Comparison of ENCODE assay signal across 9 mouse cellular contexts in the genomic region with DNA sequence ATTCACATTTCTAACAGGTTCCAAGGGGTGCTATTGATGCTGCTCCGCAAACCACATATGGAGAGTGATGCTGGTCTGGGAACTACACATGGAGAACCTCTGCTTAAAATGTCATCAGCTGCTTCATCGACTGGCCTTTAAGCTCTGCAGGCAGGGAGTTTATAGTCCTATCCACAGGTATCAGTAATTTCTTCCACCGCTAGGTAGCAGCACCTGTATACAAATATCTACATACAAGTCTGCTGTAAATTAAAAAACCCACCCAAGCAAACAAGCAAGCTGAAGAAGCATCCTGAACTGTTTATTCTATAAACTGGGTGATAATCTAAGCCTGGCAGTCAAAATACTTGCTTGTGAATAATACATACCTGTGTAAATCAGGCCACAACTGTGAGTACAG.
A peak's percentile ranks its signal among the peaks of the same experiment; 100 is the strongest.
DNase-seq lines count a peak whose midpoint lies in the region; ATAC-seq and TF ChIP-seq lines count a peak whose summit lies in the region.
"Had no signal": no experiment of that assay in that cellular context is flagged by ENCODE, and none has a peak within 500 bp of the region (broad histone marks: within the 10 kb centered on the region; RNA-seq: fewer than 3 reads in every experiment).

No protein-coding gene starts in this region.

- no peaks in the 10 kb centered on the region for H3K36me3 ChIP-seq in liver, embryonic 14.5 days (replicated peaks; ENCODE audit: control insufficient read depth, insufficient read depth, low read depth)
- H3K36me3 ChIP-seq in liver, embryonic 11.5 days (ENCODE audit: control insufficient read depth, insufficient read depth, low read length): no peaks in the 10 kb centered on the region
- H3K36me3 ChIP-seq in heart, embryonic 14.5 days (ENCODE audit: control insufficient read depth, insufficient read depth, low read length): no peaks in the 10 kb centered on the region
- H3K36me3 ChIP-seq: G1E had no signal

- WGBS in liver, embryonic 14.5 days (ENCODE audit: insufficient replicate concordance): 26% methylated on average over 3 of the region's 3 CpGs
- 38% methylated on average over 3 of the region's 3 CpGs for WGBS in liver, embryonic 11.5 days
- 33% methylated on average over 3 of the region's 3 CpGs for WGBS in heart, embryonic 14.5 days

- TF ChIP-seq EP300 in liver, embryonic 14.5 days (IDR thresholded peaks at IDR 0.05; ENCODE audit: low read depth): no peak

- no peaks in the 10 kb centered on the region for H3K9me3 ChIP-seq in liver, embryonic 14.5 days (ENCODE audit: control insufficient read depth, low read length)
- no peaks in the 10 kb centered on the region for H3K9me3 ChIP-seq in liver, embryonic 11.5 days (ENCODE audit: control insufficient read depth, low read length)
- H3K9me3 ChIP-seq in heart, embryonic 14.5 days (ENCODE audit: control insufficient read depth, low read length): no peaks in the 10 kb centered on the region
- H3K9me3 ChIP-seq: G1E had no signal

- H3K9ac ChIP-seq in liver, embryonic 14.5 days (replicated peaks): no peak overlapping the region
- H3K9ac ChIP-seq in liver, embryonic 11.5 days (ENCODE audit: low read depth, low read length): no peak overlapping the region
- no peak overlapping the region for H3K9ac ChIP-seq in heart, embryonic 14.5 days (ENCODE audit: low read length)

- no peaks in the 10 kb centered on the region for H3K27me3 ChIP-seq in liver, embryonic 14.5 days (ENCODE audit: control insufficient read depth, insufficient read depth, low read length)
- no peaks in the 10 kb centered on the region for H3K27me3 ChIP-seq in liver, embryonic 11.5 days (replicated peaks; ENCODE audit: control insufficient read depth, insufficient read depth, low read length)
- no peaks in the 10 kb centered on the region for H3K27me3 ChIP-seq in heart, embryonic 14.5 days (ENCODE audit: control insufficient read depth, insufficient read depth, low read length)

- ATAC-seq in liver, embryonic 14.5 days (ENCODE audit: insufficient read depth): no peak
- no peak for ATAC-seq in liver, embryonic 11.5 days (replicated peaks; ENCODE audit: low FRiP score)
- ATAC-seq in heart, embryonic 14.5 days (ENCODE audit: insufficient number of reproducible peaks, insufficient read depth, low FRiP score, low read depth): no peak

- no peak overlapping the region for H3K4me3 ChIP-seq in liver, embryonic 14.5 days (ENCODE audit: insufficient read depth in 1 of 2, low read depth in 2 of 2, low read length in 2 of 2)
- no peak overlapping the region for H3K4me3 ChIP-seq in liver, embryonic 11.5 days (ENCODE audit: low read depth, low read length)
- no peak overlapping the region for H3K4me3 ChIP-seq in heart, embryonic 14.5 days (ENCODE audit: control insufficient read depth in 1 of 2, insufficient read depth in 1 of 2, low read depth in 1 of 2, low read length in 2 of 2)

- H3K27ac ChIP-seq in liver, embryonic 14.5 days: no peak overlapping the region
- H3K27ac ChIP-seq in liver, embryonic 11.5 days (ENCODE audit: low read depth, low read length): no peak overlapping the region
- H3K27ac ChIP-seq in heart, embryonic 14.5 days (replicated peaks in 1 of 2; ENCODE audit: control insufficient read depth in 1 of 2, insufficient read depth in 1 of 2, low read depth in 2 of 2, low read length in 2 of 2): no peak overlapping the region

- H3K4me2 ChIP-seq in liver, embryonic 14.5 days (ENCODE audit: low read depth): no peak overlapping the region
- no peak overlapping the region for H3K4me2 ChIP-seq in liver, embryonic 11.5 days
- H3K4me2 ChIP-seq in heart, embryonic 14.5 days (ENCODE audit: low read length): peak overlapping the region; percentile 31

- peak; percentile 32; the same call in 1 of the 2 replicates for TF ChIP-seq CTCF in liver, embryonic 14.5 days (IDR thresholded peaks at IDR 0.05; ENCODE audit: low read depth)

- DNase-seq in cerebellum, adult 18-20 months: peak; percentile 16 to 17
- no peak for DNase-seq in cerebellum, adult 11-12 months
- peak in 2 of 3 experiments; percentile 5 to 20 for DNase-seq in liver, embryonic 14.5 days (ENCODE audit: low read depth in 3 of 3, low spot score in 3 of 3)
- no peak for DNase-seq in liver, embryonic 11.5 days (ENCODE audit: low spot score)
- peak; percentile 84 for DNase-seq in NIH3T3 (ENCODE audit: low read depth)
- peak; percentile 71 to 76 for DNase-seq in left cerebral cortex, postnatal 14 days (ENCODE audit: low spot score in 2 of 2)
- peak; percentile 53 for DNase-seq in thymus, postnatal 14 days

- no peaks in the 10 kb centered on the region for H3K4me1 ChIP-seq in liver, embryonic 14.5 days (replicated peaks; ENCODE audit: control insufficient read depth in 2 of 2, insufficient read depth in 2 of 2, low read length in 1 of 2)
- no peaks in the 10 kb centered on the region for H3K4me1 ChIP-seq in liver, embryonic 11.5 days (replicated peaks; ENCODE audit: control insufficient read depth, insufficient read depth, low read length)
- peaks cover 0 to 10% of the 10 kb centered on the region in 2 experiments; a peak in 2 of 4 replicates for H3K4me1 ChIP-seq in heart, embryonic 14.5 days (ENCODE audit: control insufficient read depth in 2 of 2, insufficient read depth in 2 of 2, low read length in 2 of 2)

- intact Hi-C loops in left cerebral cortex, postnatal 14 days (cut with DNase I): loop anchor here (5.0 to 10.0 kb wide), 2 partner anchors 188 to 290 kb away; partner anchors contain the start of gene Il6

Comparison
In these comparisons a context has a peak if more than half of its experiments do, and no peak if none do; other contexts are left out.
1. DNase-seq: peak in cerebellum, adult 18-20 months (2 of 2), liver, embryonic 14.5 days (2 of 3), NIH3T3 (single experiment), left cerebral cortex, postnatal 14 days (2 of 2) and thymus, postnatal 14 days (single experiment); none in cerebellum, adult 11-12 months (single experiment) and liver, embryonic 11.5 days (single experiment).